Mouse (Mus musculus): ENCODE measurements at regions not wholly inside any gene's neighbourhood (a gene's known extent, or its start where the extent isn't known, plus 50 kb on each side); places are given as distances from the start of the nearest gene placed in this dataset.

DNA sequence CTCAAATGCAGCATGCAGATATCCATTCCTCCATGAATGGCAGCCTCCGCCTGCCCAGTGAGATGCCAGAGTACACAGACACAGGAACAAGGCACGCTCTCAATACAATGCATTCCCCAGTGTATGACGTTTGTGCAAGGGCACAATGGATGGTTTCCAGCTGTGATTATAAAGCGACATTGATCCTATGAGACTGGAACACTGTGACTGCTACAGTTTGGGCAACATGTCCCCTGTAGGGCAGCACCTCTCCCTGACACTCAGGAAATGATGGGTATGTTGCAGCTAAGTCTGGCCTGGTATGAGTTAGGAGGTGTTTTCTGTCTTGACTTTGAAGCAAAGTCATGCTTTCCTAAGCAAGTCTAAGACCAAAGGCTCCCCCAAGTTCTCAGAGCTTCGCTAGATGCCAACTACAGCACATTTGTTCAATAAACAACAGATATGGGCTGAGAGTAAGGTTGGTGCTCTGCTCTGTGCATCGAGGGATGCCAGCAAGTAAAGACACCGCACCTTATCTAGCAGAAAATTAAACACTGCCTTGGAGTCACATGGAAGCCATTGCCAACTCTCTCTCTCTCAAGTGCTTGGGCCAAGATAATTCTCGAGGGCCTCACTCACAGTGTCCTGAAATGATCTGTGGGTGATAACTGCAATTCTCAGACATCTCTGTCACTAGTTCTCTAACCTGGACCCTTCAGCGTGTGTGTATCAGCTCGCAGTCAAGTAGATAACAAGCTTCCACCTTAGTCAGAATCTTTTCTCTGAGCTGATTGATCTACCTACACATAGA lies 124.1 kb upstream of the Thbs1 start:
- 83% methylated on average over 10 of the region's 10 CpGs for WGBS

DNA sequence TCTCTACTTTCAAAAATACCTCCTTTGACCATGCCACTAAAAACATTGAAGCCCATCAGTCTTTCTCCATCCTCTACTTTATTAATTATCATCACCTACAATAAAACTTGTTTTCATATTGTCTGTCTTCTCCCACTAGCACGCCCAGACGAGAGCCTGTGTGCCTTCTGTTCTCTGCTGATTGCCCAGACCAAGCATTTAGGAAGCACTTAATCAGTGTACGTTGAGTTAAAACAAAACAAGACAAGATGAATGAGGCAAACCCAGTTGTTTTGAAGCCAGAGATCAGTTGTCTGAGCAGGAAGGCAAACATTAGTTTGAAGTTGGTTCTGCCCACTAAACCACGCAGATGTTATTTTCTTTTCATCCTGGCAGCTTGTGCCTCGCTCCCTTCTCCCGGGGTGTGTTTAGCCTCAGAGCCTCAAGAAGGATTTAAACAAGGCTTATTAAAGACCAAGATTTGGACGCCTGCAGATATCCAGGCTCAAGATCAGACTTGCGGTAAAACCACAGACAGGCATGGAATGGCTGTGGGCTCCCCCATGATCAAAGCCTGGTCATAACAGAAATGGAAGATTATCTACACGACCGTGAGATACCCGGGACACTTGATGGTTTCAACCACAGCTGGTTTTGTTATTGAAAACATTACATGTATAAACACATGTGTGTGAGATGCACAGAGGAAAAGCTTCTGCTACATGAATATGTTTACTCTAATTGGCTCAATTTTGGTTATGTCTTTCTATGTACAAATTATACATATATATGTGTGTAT lies 123.1 kb upstream of the Thbs1 start:
- no peaks in the 10 kb centered on the region for H3K36me3 ChIP-seq (ENCODE audit: insufficient read depth, low read length)
- ATAC-seq (ENCODE audit: low FRiP score, low TSS enrichment), result no peak
- no peak overlapping the region for H3K4me2 ChIP-seq (replicated peaks; ENCODE audit: low read depth, low read length)
- no peak overlapping the region for H3K9ac ChIP-seq (replicated peaks; ENCODE audit: low read length)
- no peaks in the 10 kb centered on the region for H3K27me3 ChIP-seq (ENCODE audit: insufficient read depth, low read length)
- no peak overlapping the region for H3K4me3 ChIP-seq (ENCODE audit: low read length)
- no peak overlapping the region for H3K27ac ChIP-seq (ENCODE audit: low read length)
- H3K9me3 ChIP-seq (ENCODE audit: low read length), result no peaks in the 10 kb centered on the region
- 32% methylated on average over 11 of the region's 11 CpGs for WGBS
- no peaks in the 10 kb centered on the region for H3K4me1 ChIP-seq (ENCODE audit: insufficient read depth, low read length)

More for the DNA sequence above, 124.1 kb upstream of the Thbs1 start:
- no peak overlapping the region for H3K4me3 ChIP-seq (ENCODE audit: low read length)
- H3K9me3 ChIP-seq (ENCODE audit: low read length), result no peaks in the 10 kb centered on the region
- no peak for ATAC-seq (ENCODE audit: low FRiP score, low TSS enrichment)
- no peak overlapping the region for H3K4me2 ChIP-seq (replicated peaks; ENCODE audit: low read depth, low read length)
- no peak overlapping the region for H3K9ac ChIP-seq (replicated peaks; ENCODE audit: low read length)
- H3K27ac ChIP-seq (ENCODE audit: low read length), result no peak overlapping the region
- H3K36me3 ChIP-seq (ENCODE audit: insufficient read depth, low read length), result no peaks in the 10 kb centered on the region
- H3K27me3 ChIP-seq (ENCODE audit: insufficient read depth, low read length), result no peaks in the 10 kb centered on the region
- H3K4me1 ChIP-seq (ENCODE audit: insufficient read depth, low read length), result no peaks in the 10 kb centered on the region

DNA sequence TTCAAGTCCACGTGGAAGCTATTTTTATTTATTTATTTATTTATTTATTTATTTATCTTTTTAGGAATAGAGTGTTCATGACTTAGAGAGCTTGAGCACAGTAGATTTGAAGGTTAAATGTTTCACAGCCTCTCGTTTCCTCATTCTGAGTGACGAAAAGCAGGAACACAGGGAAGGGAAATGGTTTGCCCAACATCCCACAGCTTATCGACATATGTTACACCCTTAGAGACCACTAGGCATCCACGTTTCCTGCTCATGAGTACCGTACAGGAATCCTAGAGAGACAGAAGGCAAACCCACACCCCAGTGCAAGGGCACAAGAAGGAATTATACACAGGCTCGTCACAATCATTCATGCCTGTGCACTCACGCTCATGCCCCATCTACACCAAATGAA lies 122.5 kb upstream of the Thbs1 start:
- H3K4me2 ChIP-seq (replicated peaks; ENCODE audit: low read depth, low read length), result no peak overlapping the region
- no peaks in the 10 kb centered on the region for H3K4me1 ChIP-seq (ENCODE audit: insufficient read depth, low read length)
- no peaks in the 10 kb centered on the region for H3K36me3 ChIP-seq (ENCODE audit: insufficient read depth, low read length)
- H3K9ac ChIP-seq (replicated peaks; ENCODE audit: low read length), result no peak overlapping the region
- no peaks in the 10 kb centered on the region for H3K9me3 ChIP-seq (ENCODE audit: low read length)
- no peaks in the 10 kb centered on the region for H3K27me3 ChIP-seq (ENCODE audit: insufficient read depth, low read length)
- H3K4me3 ChIP-seq (ENCODE audit: low read length), result no peak overlapping the region
- 81% methylated on average over 8 of the region's 8 CpGs for WGBS
- ATAC-seq (ENCODE audit: low FRiP score, low TSS enrichment), result no peak
- H3K27ac ChIP-seq (ENCODE audit: low read length), result no peak overlapping the region

DNA sequence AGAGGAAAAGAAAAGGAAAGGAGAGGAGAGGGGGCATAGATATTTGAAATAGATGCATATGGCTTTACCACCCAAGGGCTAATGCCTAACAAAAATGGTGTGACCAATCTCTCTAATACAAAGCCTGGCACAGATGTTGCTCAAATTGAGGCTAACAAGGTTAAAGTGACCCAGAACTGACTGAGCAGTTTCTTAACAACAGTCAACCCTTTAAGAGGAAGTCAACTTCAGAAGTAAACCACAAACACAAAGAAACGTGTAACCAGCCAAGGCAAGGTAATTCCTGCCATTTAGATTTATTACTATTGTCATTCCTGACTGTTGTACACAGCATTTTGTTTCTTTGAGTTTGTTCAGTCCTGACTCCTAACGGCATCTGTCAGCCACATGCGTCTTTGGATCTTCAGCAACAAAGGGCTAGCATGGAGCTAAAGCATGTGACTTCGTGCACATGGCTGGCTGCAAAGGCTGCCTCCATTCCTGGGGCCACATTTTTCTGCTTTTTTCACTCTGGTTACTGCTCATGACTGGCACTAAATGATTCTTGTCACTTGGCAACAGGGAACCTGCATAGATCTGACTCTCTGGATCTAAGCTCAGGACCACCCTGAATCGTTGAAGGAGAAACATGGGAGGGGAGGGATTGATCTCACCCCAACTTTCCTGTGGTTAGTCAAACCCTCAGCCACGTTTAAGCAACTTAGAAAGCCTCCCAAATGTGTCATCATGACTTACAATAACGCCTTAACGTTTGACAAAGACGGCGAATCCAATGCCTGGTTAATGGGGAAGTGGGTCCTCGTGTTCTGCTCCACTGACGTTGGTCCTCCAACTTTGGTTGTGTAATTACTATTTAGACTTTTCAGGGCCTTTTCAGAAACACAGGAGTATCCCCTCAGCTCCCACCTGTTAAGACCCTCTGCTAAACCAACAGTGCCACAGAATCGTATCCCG lies 115.3 kb upstream of the Thbs1 start:
- no peak overlapping the region for H3K4me2 ChIP-seq (replicated peaks; ENCODE audit: low read depth, low read length)
- 74% methylated on average over 14 of the region's 14 CpGs for WGBS
- H3K4me1 ChIP-seq (ENCODE audit: insufficient read depth, low read length), result no peaks in the 10 kb centered on the region
- H3K36me3 ChIP-seq (ENCODE audit: insufficient read depth, low read length), result no peaks in the 10 kb centered on the region
- no peaks in the 10 kb centered on the region for H3K27me3 ChIP-seq (ENCODE audit: insufficient read depth, low read length)
- H3K9ac ChIP-seq (replicated peaks; ENCODE audit: low read length), result no peak overlapping the region
- H3K4me3 ChIP-seq (ENCODE audit: low read length), result no peak overlapping the region
- H3K9me3 ChIP-seq (ENCODE audit: low read length), result no peaks in the 10 kb centered on the region
- no peak overlapping the region for H3K27ac ChIP-seq (ENCODE audit: low read length)
- no peak for ATAC-seq (ENCODE audit: low FRiP score, low TSS enrichment)

DNA sequence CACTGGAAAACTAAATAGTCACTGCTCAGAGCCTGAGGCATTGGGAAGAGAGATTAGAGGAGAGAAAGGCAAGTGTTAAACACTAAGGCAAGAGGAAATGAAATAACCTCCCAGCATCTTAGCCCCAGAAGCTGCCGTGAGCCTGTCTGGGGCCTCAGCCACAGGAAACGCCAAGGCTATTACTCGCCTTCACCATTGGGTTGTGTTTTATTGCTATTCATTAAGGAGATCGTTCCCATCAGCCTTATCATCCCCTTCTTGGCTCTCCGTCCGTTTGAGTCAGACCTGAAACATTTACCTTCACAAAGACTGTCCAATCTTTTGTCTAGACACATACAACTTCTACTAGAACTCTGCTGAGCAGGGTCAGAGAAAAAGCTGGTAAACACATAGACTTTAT lies 112.0 kb upstream of the Thbs1 start:
- H3K4me1 ChIP-seq (ENCODE audit: insufficient read depth, low read length), result no peaks in the 10 kb centered on the region
- H3K4me3 ChIP-seq (ENCODE audit: low read length), result no peak overlapping the region
- no peak overlapping the region for H3K9ac ChIP-seq (replicated peaks; ENCODE audit: low read length)
- no peak overlapping the region for H3K27ac ChIP-seq (ENCODE audit: low read length)
- no peaks in the 10 kb centered on the region for H3K27me3 ChIP-seq (ENCODE audit: insufficient read depth, low read length)
- no peak for ATAC-seq (ENCODE audit: low FRiP score, low TSS enrichment)
- no peak overlapping the region for H3K4me2 ChIP-seq (replicated peaks; ENCODE audit: low read depth, low read length)
- WGBS, result 5% methylated on average over 6 of the region's 6 CpGs
- H3K9me3 ChIP-seq (ENCODE audit: low read length), result no peaks in the 10 kb centered on the region
- H3K36me3 ChIP-seq (ENCODE audit: insufficient read depth, low read length), result no peaks in the 10 kb centered on the region

DNA sequence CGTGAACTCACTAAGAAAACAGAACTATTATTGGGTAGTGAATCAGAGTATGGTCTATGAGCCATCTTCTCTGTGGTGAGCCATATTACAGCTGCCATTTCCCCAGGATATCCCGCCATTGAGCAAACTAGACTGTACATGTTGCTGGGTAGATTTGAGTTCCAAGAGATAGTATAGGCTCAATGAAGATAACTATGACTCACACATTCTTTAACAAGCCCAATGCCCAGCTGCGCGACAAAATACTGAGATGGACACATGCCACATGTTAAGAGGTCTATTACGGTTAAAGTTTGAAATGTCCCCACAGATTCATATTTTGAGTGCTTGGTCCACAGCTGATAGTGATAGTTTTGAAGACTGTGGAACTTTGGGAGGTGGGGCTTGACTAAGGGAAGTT lies 107.5 kb upstream of the Thbs1 start:
- no peak for ATAC-seq (ENCODE audit: low FRiP score, low TSS enrichment)
- Histone ChIP-seq H3K9me3 (ENCODE audit: low read length) (no peaks in the 10 kb centered on the region), H3K4me3 (ENCODE audit: low read length) (no peak overlapping the region), H3K4me1 (ENCODE audit: insufficient read depth, low read length) (peaks cover 6% of the 10 kb centered on the region; the same call in 1 of the 2 replicates), H3K9ac (replicated peaks; ENCODE audit: low read length) (no peak overlapping the region), H3K4me2 (replicated peaks; ENCODE audit: low read depth, low read length) (no peak overlapping the region), H3K36me3 (ENCODE audit: insufficient read depth, low read length) (no peaks in the 10 kb centered on the region), H3K27me3 (ENCODE audit: insufficient read depth, low read length) (no peaks in the 10 kb centered on the region), H3K27ac (ENCODE audit: low read length) (no peak overlapping the region)
- WGBS, result 90% methylated on average over 5 of the region's 5 CpGs

DNA sequence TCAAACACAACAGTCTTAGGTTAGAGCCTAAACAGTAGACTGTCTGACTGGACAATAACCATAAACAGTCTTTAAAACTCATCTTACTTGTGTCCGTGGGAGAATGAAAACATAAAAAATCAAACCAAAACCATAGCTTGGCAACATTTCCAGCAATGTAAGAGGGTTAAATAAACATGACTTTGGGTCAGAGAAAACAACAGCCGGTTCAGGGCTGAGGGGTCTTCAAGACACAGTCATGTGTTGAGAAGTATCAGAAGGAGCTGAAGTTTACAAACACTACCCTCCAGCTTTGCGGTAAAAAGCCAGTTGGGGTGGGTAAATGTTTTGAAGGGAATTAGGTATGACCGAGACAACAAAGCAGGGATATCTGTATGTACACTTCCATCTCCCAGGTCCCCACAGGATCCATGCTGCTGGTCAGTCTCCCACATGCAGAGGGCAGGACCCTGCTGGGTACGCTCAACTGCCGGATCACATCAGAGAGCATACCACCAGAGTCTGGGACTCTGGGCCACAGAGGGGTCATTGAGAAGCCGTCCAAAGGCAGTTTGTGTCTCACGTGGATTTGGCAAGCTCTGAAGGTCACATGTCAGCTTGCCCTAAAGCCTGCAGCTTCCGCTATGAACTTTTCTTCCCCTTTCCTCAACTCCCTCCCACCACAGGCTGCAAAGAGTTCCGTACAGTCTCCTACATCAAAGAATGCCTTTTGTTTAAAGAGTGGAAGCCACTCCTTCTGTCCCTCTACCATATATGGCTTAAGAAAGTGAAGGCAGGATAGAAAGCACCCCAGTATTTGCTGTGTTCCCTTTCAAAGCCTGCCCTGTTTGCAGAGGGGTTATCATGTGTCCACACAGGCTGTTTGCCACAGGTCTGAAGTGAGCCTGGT lies 103.9 kb upstream of the Thbs1 start:
- Histone ChIP-seq H3K9me3 (ENCODE audit: low read length) (no peaks in the 10 kb centered on the region; the same call in 1 of the 2 replicates), H3K36me3 (ENCODE audit: insufficient read depth, low read length) (no peaks in the 10 kb centered on the region), H3K4me3 (ENCODE audit: low read length) (no peak overlapping the region), H3K4me2 (replicated peaks; ENCODE audit: low read depth, low read length) (peak overlapping the region; percentile 31; the same call in 1 of the 2 replicates), H3K4me1 (ENCODE audit: insufficient read depth, low read length) (peaks cover 6% of the 10 kb centered on the region; the same call in 1 of the 2 replicates), H3K27me3 (ENCODE audit: insufficient read depth, low read length) (no peaks in the 10 kb centered on the region), H3K27ac (ENCODE audit: low read length) (peak overlapping the region; percentile 64), H3K9ac (replicated peaks; ENCODE audit: low read length) (no peak overlapping the region)
- WGBS, result 22% methylated on average over 10 of the region's 10 CpGs
- peak; percentile 73 for ATAC-seq (ENCODE audit: low FRiP score, low TSS enrichment)

DNA sequence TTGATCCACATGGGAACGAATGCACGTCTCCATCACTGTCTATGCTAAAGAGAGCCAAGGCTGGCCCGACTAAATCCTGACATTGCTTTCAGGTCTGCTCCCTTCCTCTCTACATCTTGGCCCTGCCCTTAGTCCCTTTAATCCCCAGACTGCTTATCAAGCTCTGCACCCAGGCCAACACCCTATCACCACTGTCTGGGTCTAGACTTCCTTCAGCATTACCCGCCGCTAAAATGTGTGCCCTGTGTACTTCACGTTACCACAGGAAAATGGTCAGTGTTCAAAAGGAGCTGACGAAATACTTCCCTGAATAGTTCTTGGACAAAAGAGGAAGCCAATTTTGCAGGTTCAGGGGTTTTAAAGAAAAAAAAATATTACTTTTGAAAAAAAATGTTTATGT lies 100.0 kb upstream of the Thbs1 start:
- no peak overlapping the region for H3K4me2 ChIP-seq (replicated peaks; ENCODE audit: low read depth, low read length)
- no peak for ATAC-seq (ENCODE audit: low FRiP score, low TSS enrichment)
- H3K36me3 ChIP-seq (ENCODE audit: insufficient read depth, low read length), result no peaks in the 10 kb centered on the region
- H3K4me1 ChIP-seq (ENCODE audit: insufficient read depth, low read length), result peaks cover 6% of the 10 kb centered on the region; the same call in 1 of the 2 replicates
- WGBS, result 82% methylated on average over 7 of the region's 7 CpGs
- no peaks in the 10 kb centered on the region for H3K27me3 ChIP-seq (ENCODE audit: insufficient read depth, low read length)
- H3K4me3 ChIP-seq (ENCODE audit: low read length), result no peak overlapping the region
- H3K9ac ChIP-seq (replicated peaks; ENCODE audit: low read length), result no peak overlapping the region
- no peaks in the 10 kb centered on the region; the same call in 1 of the 2 replicates for H3K9me3 ChIP-seq (ENCODE audit: low read length)
- no peak overlapping the region for H3K27ac ChIP-seq (ENCODE audit: low read length)

DNA sequence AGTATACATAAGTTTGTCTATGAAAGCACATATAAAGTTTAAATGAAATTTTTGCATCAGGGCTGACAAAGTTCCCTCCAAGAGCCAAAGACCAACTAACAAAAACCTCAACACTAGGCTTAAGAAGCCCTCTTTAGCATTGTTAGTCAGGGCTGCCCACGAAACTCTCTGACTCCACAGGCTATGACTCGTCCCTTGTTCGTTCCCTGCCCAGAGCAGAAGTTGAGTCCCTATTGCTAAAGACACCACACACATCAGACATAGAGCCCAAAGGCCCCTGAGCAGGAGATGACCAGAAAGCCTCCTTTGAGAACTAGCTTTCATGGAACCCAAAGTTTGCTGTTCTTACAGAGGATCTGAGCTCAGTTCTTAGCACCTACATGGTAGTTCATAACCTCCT lies 99.5 kb upstream of the Thbs1 start:
- no peak overlapping the region for H3K9ac ChIP-seq (replicated peaks; ENCODE audit: low read length)

More for the DNA sequence above, 99.5 kb upstream of the Thbs1 start:
- ATAC-seq (ENCODE audit: low FRiP score, low TSS enrichment), result no peak
- Histone ChIP-seq H3K4me3 (ENCODE audit: low read length) (no peak overlapping the region), H3K4me1 (ENCODE audit: insufficient read depth, low read length) (peaks cover 6% of the 10 kb centered on the region; the same call in 1 of the 2 replicates), H3K27me3 (ENCODE audit: insufficient read depth, low read length) (no peaks in the 10 kb centered on the region), H3K36me3 (ENCODE audit: insufficient read depth, low read length) (no peaks in the 10 kb centered on the region), H3K9me3 (ENCODE audit: low read length) (no peaks in the 10 kb centered on the region; the same call in 1 of the 2 replicates), H3K4me2 (replicated peaks; ENCODE audit: low read depth, low read length) (no peak overlapping the region), H3K27ac (ENCODE audit: low read length) (no peak overlapping the region)
- WGBS, result 95% methylated on average over 3 of the region's 3 CpGs
